Mouse (Mus musculus): ENCODE measurements at regions not wholly inside any gene's neighbourhood (a gene's known extent, or its start where the extent isn't known, plus 50 kb on each side); places are given as distances from the start of the nearest gene placed in this dataset.

- DNase-seq (ENCODE audit: low spot score in 2 of 2): no peak
These were observed 61.2 kb downstream of the Ascl1 start for GRCm38 (mm10) chr10:87432306-87432705.

GRCm38 (mm10) chr10:87419940-87420385 is 73.5 kb downstream of the Ascl1 start:
- peak; percentile 40 to 41 for DNase-seq (ENCODE audit: low spot score in 2 of 2)

GRCm38 (mm10) chr10:87419245-87419939 is 74.1 kb downstream of the Ascl1 start:
- DNase-seq (ENCODE audit: low spot score in 2 of 2): no peak

DNA sequence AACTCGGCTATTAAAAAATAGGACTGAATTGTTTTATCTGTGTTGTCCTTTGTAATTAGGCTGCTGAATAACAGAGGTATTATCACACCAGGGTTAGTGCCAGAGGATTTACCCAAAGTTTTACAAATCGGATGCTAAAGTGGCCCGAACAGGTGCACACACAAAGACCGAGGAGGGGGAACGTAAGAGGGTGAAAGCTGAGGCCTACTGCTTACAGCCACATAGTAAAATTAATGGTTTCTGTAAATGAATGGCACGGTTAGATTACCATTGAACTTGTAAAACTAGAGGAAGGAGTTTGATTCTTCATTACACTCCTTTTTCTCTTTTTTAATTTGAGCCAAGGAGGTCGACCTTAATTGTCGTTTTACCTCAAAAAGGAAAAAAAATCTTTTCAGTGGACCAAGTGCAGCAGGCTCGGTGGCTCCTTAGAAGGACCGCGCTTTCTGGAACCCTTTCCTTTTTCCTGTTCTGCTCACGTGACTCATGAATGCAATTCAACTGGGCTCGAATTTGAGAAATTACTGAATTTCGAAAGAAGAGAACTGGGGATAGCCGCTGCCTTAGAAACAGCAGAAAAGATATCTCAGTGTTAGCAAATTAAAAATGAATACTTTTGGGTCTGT is 99.1 kb downstream of the Ascl1 start:
- DNase-seq (ENCODE audit: low spot score in 2 of 2): no peak

- DNase-seq (ENCODE audit: low spot score in 2 of 2): no peak
These were observed 104.3 kb downstream of the Ascl1 start for GRCm38 (mm10) chr10:87389148-87389547.

GRCm38 (mm10) chr10:87385276-87385675 is 108.2 kb downstream of the Ascl1 start:
- no peak for DNase-seq (ENCODE audit: low spot score in 2 of 2)

- DNase-seq (ENCODE audit: low spot score in 2 of 2): no peak
These were observed 108.8 kb downstream of the Ascl1 start for GRCm38 (mm10) chr10:87384606-87385206.

GRCm38 (mm10) chr10:87351400-87352172 is 141.9 kb downstream of the Ascl1 start:
- peak; percentile 46 to 55 for DNase-seq (ENCODE audit: low spot score in 2 of 2)

GRCm38 (mm10) chr10:87351079-87351399 is 142.4 kb downstream of the Ascl1 start:
- no peak for DNase-seq (ENCODE audit: low spot score in 2 of 2)

DNA sequence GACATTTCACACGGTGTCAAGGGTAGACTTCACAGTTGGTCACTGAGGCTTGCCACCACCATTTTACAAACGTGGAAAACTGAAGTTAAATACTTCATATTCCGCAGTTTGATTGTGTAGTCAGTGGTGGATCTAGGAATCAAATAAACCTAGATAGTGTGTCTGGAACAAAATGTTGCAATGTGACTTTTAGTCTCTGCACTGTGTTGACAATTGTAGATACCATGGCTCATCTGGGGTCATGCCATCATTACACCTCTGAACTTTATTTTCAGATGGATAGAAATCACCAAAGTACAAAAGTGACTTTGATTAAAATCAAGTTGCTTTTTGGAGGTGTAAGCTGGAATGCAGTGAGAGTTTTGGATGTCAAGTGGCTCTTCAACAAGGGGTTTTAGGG is 158.3 kb downstream of the Ascl1 start:
- no peak for DNase-seq (ENCODE audit: low spot score in 2 of 2)

DNA sequence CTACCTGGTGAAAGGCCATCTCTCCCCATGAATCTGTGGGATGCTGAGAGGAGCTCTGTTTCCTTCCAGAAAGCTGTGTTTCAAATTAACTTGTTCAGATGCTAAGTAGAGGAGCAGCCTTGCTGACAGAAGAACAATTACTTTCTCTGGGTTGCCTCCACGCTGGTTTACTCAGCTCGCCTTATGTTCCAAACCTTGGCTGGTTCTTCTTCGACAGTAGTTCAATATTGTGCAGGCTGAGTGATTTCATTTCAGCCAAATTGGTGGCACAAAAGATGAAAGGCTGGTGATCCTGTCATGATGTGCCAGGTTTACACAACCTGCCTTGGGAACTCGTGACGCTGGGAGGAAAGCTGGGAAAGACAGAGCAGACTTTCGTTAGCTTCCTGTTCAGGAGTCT is 160.1 kb downstream of the Ascl1 start:
- DNase-seq (ENCODE audit: low spot score in 2 of 2): peak in 1 of 2 experiments; percentile 36

- no peak for DNase-seq (ENCODE audit: low spot score in 2 of 2)
These were observed 164.0 kb downstream of the Ascl1 start for GRCm38 (mm10) chr10:87329471-87329870.

DNA sequence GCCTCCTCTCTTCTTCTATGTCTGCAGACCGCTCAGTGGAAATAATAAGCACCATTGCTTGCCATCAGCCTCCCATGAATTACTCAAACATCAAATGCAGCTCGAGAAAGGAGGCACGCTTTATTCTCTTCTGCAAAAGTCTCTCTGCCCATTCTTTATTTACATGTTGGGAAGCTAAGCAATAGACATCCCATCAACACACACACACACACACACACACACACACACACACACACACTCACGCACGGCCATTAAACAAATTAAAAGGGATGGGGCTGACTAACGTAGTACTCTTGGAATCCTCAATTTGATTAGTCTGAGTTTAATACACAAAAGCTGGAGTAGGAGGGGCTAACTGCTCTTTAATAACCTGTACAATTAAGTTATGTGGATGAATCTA is 167.7 kb downstream of the Ascl1 start:
- no peak for DNase-seq (ENCODE audit: low spot score in 2 of 2)

GRCm38 (mm10) chr10:87325143-87325542 is 168.3 kb downstream of the Ascl1 start:
- DNase-seq (ENCODE audit: low spot score in 2 of 2): peak; percentile 25 to 40

DNA sequence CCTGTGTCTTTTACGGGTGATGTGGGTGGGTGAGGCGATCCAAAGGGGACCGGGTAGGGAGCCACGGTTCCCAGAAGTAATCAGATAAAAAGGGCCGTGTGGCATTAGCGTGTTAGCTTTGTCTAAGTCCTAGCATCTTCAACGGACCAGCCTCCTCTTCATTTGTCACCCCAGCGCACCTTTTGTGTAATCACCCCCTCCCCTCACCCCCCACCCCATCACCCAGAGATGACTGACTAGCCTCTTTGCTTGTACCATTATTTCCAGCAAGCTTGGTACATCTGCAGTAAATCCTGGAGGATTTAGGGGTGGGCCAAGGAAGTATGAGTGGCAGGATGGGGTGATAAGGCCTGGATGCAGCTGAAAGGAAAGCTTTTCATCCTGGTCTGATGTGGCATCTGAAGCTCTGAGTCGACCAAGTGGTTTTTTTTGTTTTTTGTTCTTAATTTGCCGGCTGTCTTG is 183.8 kb downstream of the Ascl1 start:
- DNase-seq (ENCODE audit: low spot score in 2 of 2): no peak

GRCm38 (mm10) chr10:87308815-87309396 is 184.6 kb downstream of the Ascl1 start:
- no peak for DNase-seq (ENCODE audit: low spot score in 2 of 2)

DNA sequence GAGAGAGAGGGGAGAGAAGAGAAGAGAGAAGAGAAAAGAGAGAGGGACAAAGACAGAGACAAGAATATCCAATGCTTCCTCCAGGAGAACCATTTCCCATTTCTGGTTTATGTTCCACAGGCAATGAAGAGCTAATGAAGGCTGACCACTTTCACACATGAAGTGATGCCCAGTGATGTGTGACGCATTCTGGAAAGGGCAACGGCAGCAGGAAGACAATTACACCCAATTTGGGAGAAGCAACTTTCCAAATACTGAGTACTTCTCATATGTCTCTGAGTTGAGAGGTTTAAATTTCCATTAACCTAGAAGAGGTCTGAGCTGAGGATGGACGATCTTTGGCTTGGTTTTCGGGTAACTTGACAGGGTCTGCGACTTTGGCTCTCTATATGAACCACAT is 196.3 kb downstream of the Ascl1 start:
- DNase-seq (ENCODE audit: low spot score in 2 of 2): no peak

GRCm38 (mm10) chr10:87293317-87293716 is 200.1 kb downstream of the Ascl1 start:
- no peak for DNase-seq (ENCODE audit: low spot score in 2 of 2)

DNA sequence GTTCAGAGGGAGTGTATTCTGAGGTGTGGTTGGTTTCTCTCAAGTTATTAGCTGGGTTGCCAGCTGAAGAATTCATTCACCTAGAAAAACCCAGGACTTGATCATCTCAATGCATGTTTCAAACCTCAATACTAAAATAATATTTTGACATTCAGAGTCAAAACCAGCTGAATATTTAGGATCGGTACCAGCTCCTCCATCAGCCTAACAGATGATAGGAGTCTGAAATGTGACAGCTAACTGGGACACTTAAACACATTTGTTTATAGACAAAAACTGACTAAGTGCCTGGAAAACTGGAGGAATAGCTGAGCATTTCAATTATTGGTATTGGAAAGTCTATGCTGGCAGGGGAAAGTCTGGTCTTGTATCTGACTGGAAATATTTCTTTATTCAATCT is 206.6 kb downstream of the Ascl1 start:
- no peak for DNase-seq (ENCODE audit: low spot score in 2 of 2)

DNA sequence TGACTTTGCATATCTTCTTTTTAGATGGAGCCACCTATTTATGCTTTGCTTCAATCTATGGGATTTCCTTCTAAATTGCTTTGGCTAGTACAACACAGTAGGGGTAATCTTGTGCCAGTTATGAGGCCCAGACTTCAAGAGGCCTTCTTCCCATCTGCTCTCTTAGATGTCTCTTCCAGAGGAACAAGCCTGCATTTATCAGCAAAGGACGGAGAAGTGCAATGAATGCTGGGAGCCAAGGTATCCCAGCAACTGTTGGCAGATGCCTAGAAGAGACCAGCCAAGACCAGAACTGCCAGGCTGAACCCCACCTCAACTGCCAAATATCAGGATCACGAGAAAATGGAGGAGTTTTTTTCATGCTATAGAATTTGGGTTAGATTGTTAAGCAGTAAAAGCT is 209.2 kb downstream of the Ascl1 start:
- DNase-seq (ENCODE audit: low spot score in 2 of 2): peak; percentile 34 to 48
